Mouse (Mus musculus) cerebellum, postnatal 25 days (tissue): ENCODE data around the gene Ttc39b.

Experiments used
- DNase-seq, 2 experiments: peaks; one replicate each; pipeline ENCODE4 v3.0.0; 2021; ENCODE audit warnings: mixed read lengths in 2 of 2

Gene Ttc39b

GRCm38 (mm10) chr4:83228073-83228472, 96.0 kb downstream of the Ttc39b start:
- no peak for DNase-seq

GRCm38 (mm10) chr4:83225633-83226360, 98.3 kb downstream of the Ttc39b start:
- no peak for DNase-seq

GRCm38 (mm10) chr4:83224242-83224641, 99.8 kb downstream of the Ttc39b start:
- DNase-seq = peak in 1 of 2 experiments; percentile 52

GRCm38 (mm10) chr4:83223197-83223596, 100.9 kb downstream of the Ttc39b start:
- DNase-seq = no peak

GRCm38 (mm10) chr4:83220761-83221557, 103.1 kb downstream of the Ttc39b start:
- DNase-seq = no peak

- no peak for DNase-seq
Observed at GRCm38 (mm10) chr4:83219253-83219652, 104.8 kb downstream of the Ttc39b start.

- no peak for DNase-seq
Observed at GRCm38 (mm10) chr4:83217128-83217527, 106.9 kb downstream of the Ttc39b start.

GRCm38 (mm10) chr4:83216381-83216780, 107.7 kb downstream of the Ttc39b start:
- DNase-seq = no peak

- no peak for DNase-seq
Observed at GRCm38 (mm10) chr4:83215776-83216175, 108.3 kb downstream of the Ttc39b start.

- DNase-seq = no peak
Observed at GRCm38 (mm10) chr4:83214822-83215558, 109.1 kb downstream of the Ttc39b start.

- no peak for DNase-seq
Observed at GRCm38 (mm10) chr4:83213752-83214151, 110.3 kb downstream of the Ttc39b start.

GRCm38 (mm10) chr4:83211709-83212108, 112.3 kb downstream of the Ttc39b start:
- no peak for DNase-seq

- peak; percentile 25 to 28 for DNase-seq
Observed at GRCm38 (mm10) chr4:83210437-83210836, 113.6 kb downstream of the Ttc39b start.

- DNase-seq = peak; percentile 61 to 62
Observed at GRCm38 (mm10) chr4:83206803-83207586, 117.1 kb downstream of the Ttc39b start.

GRCm38 (mm10) chr4:83206416-83206802, 117.6 kb downstream of the Ttc39b start:
- DNase-seq = peak; percentile 45 to 47

- DNase-seq = no peak
Observed at GRCm38 (mm10) chr4:83199391-83199790, 124.7 kb downstream of the Ttc39b start.

- no peak for DNase-seq
Observed at GRCm38 (mm10) chr4:83198123-83198522, 125.9 kb downstream of the Ttc39b start.

GRCm38 (mm10) chr4:83189736-83190135, 134.3 kb downstream of the Ttc39b start:
- DNase-seq = no peak

- DNase-seq = no peak
Observed at GRCm38 (mm10) chr4:83187324-83187723, 136.7 kb downstream of the Ttc39b start.

GRCm38 (mm10) chr4:83186448-83186847, 137.6 kb downstream of the Ttc39b start:
- DNase-seq = no peak

GRCm38 (mm10) chr4:83183288-83183930, 140.6 kb downstream of the Ttc39b start:
- peak; percentile 78 to 83 for DNase-seq
